Mouse (Mus musculus) layer of hippocampus, adult 6 months (tissue): ENCODE results near the gene Zfp385b. TPM values are rescaled to one million over a fixed set of nuclear protein-coding genes. Genes with fewer than 3 reads are reported as not detected.

Source experiments
- long read RNA-seq, 2 experiments: library from polyadenylated mRNA; unstranded; transcript quantifications; one replicate each; pipeline ENCODE4 v2.0.0; 2019 to 2020
- polyA plus RNA-seq: library from polyadenylated mRNA; unstranded; fragments of <200 nt; fragmentation: Nextera tagmentation; gene quantifications from 2 replicates; pipeline ENCODE4 v1.2.3, GENCODE M21; 2021

Zfp385b gene
- 18.9 and 22.7 TPM in 2 replicates for polyA plus RNA-seq
- long read RNA-seq, experiment 1, partial matches to known transcripts: 1 of 17 reads
- long read RNA-seq, experiment 1, other reads (novel, unspliced or antisense): 14 of 17 reads
- long read RNA-seq, experiment 2, transcript Zfp385b-211 (8 exons, 2,668 nt): major isoform, 26 of 53 reads
- long read RNA-seq, experiment 2, partial matches to known transcripts: 10 of 53 reads
- long read RNA-seq, experiment 2, other reads (novel, unspliced or antisense): 16 of 53 reads

GRCm38 (mm10) chr2:77819539-77819938 is at the start of gene Zfp385b:
Zfp385b (minus strand) TSS chr2:77819639.

Other genes with a start within 250 kb of the Zfp385b start
- gene Cwc22, start 126.7 kb upstream of the Zfp385b start, polyA plus RNA-seq: 8.9 and 11.6 TPM in 2 replicates